2 mouse cellular contexts compared by ENCODE assay signal in the genomic region with DNA sequence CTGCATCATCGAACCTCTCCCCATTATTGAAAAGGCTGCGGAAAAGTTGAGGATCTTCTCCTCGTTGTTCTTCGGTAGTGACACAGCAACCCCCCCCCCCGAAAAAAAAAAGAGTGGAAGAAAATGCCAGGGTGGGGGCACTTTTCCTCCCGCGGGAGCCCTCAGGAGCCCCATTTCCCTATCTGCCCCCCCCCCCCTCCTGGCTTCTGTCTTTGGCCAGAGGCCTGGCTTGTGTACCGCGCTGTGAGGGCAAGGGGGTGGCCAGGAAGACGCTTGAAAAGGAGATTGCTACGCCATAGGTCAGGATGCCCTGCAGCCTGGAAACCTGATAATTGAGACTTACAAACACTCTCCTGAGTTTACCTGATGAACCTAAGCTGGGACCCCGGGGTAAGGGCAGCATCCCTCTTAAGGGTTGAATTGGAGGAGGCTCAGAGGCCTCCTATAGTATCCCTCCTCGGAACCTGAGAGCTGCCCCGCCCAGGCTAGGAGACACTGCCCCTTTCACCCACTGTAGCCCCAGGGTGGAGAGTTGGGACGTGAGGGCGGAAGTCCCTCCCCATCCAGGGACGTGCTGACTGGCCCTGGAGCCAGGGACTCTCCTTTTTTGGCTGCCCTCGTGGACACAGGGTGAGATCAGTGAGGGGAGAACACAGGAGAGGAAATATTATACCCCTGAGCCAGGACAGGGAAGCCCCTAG.
TF ChIP-seq lines count a peak whose summit lies in the region.

A gene (minus strand): TSS at position 417 of the 701 bp plus-strand sequence.

TF ChIP-seq in CH12.LX, 34 proteins besides CTCF, POLR2A, EP300 and RAD21 (continued from another document):
- TF ChIP-seq NELFE (IDR thresholded peaks at IDR 0.05; ENCODE audit: low read depth, low read length), result peak; percentile 64
- TF ChIP-seq UBTF (IDR thresholded peaks at IDR 0.05; ENCODE audit: low read depth, low read length), result no peak
- no peak for TF ChIP-seq JUND (conservative IDR thresholded peaks at IDR 0.05; ENCODE audit: low read depth, low read length)
- TF ChIP-seq POLR2AphosphoS2 (IDR thresholded peaks at IDR 0.05; ENCODE audit: low read depth, low read length), result no peak
- no peak for TF ChIP-seq E2F4 (IDR thresholded peaks at IDR 0.05; ENCODE audit: insufficient replicate concordance, low read depth, low read length)
- TF ChIP-seq ELF1 (IDR thresholded peaks at IDR 0.05; ENCODE audit: low read depth, low read length), result peak; percentile 82
- peak; percentile 59; the same call in 1 of the 2 replicates for TF ChIP-seq MAX (IDR thresholded peaks at IDR 0.05; ENCODE audit: low read length)
- no peak for TF ChIP-seq JUN (IDR thresholded peaks at IDR 0.05; ENCODE audit: insufficient read depth, low read depth, low read length)
- peak; percentile 11; the same call in 1 of the 2 replicates for TF ChIP-seq RCOR1 (conservative IDR thresholded peaks at IDR 0.05; ENCODE audit: low read depth, low read length)
- no peak for TF ChIP-seq USF1 (IDR thresholded peaks at IDR 0.05; ENCODE audit: low read depth, low read length)
- no peak for TF ChIP-seq USF2 (conservative IDR thresholded peaks at IDR 0.05; ENCODE audit: low read depth, low read length)
- no peak for TF ChIP-seq CHD2 (IDR thresholded peaks at IDR 0.05; ENCODE audit: low read length)
- TF ChIP-seq NRF1 (IDR thresholded peaks at IDR 0.05; ENCODE audit: low read depth, low read length), result 0 out of 2 replicates have a peak, but pooled peaks have one; percentile 23
- 0 out of 2 replicates have a peak, but pooled peaks have one; percentile 27 for TF ChIP-seq ZMIZ1 (IDR thresholded peaks at IDR 0.05; ENCODE audit: low read depth, low read length)
- no peak for TF ChIP-seq ETS1 (conservative IDR thresholded peaks at IDR 0.05; ENCODE audit: low read depth, low read length)
- peak; percentile 14; the same call in 1 of the 2 replicates for TF ChIP-seq TBP (conservative IDR thresholded peaks at IDR 0.05; ENCODE audit: low read depth, low read length)
- TF ChIP-seq MXI1 (IDR thresholded peaks at IDR 0.05; ENCODE audit: low read depth, low read length), result peak; percentile 22; the same call in 1 of the 2 replicates
- no peak for TF ChIP-seq PAX5 (IDR thresholded peaks at IDR 0.05; ENCODE audit: low read length)
- no peak for TF ChIP-seq SMC3 (IDR thresholded peaks at IDR 0.05; ENCODE audit: low read depth, low read length)
- no peak for TF ChIP-seq ZKSCAN1 (IDR thresholded peaks at IDR 0.05; ENCODE audit: borderline replicate concordance, low read depth, low read length)
- no peak for TF ChIP-seq IRF4 (IDR thresholded peaks at IDR 0.05; ENCODE audit: low read depth, low read length)
- no peak for TF ChIP-seq MAZ (IDR thresholded peaks at IDR 0.05; ENCODE audit: low read depth, low read length)
- TF ChIP-seq SIN3A (IDR thresholded peaks at IDR 0.05; ENCODE audit: low read length), result peak; percentile 61; the same call in 1 of the 2 replicates
- no peak for TF ChIP-seq KAT2A (IDR thresholded peaks at IDR 0.05; ENCODE audit: insufficient replicate concordance, low read length)
- no peak; the same call in 1 of the 2 replicates for TF ChIP-seq MEF2A (IDR thresholded peaks at IDR 0.05; ENCODE audit: borderline replicate concordance, low read depth, low read length)
- TF ChIP-seq ZNF384 (IDR thresholded peaks at IDR 0.05; ENCODE audit: low read depth, low read length), result no peak
- TF ChIP-seq MYC (IDR thresholded peaks at IDR 0.05; ENCODE audit: low read depth, low read length), result peak; percentile 73; the same call in 1 of the 2 replicates
- TF ChIP-seq BHLHE40 (IDR thresholded peaks at IDR 0.05; ENCODE audit: low read depth, low read length), result no peak
- no peak for TF ChIP-seq CHD1 (IDR thresholded peaks at IDR 0.05; ENCODE audit: low read depth, low read length)
- no peak for TF ChIP-seq MAFK (IDR thresholded peaks at IDR 0.05; ENCODE audit: insufficient replicate concordance, low read length)
- no peak for TF ChIP-seq ZC3H11A (IDR thresholded peaks at IDR 0.05; ENCODE audit: low read depth, low read length)
- TF ChIP-seq TCF12 (IDR thresholded peaks at IDR 0.05; ENCODE audit: low read depth, low read length), result peak; percentile 75; the same call in 1 of the 2 replicates

TF ChIP-seq in myocyte, 11 proteins besides CTCF, POLR2A, EP300 and RAD21 (continued from another document):
- TF ChIP-seq SRF (IDR thresholded peaks at IDR 0.05; ENCODE audit: control insufficient read depth, insufficient read length, low read depth) (peak; percentile 94), MYOD1 (IDR thresholded peaks at IDR 0.05; ENCODE audit: control insufficient read depth in 1 of 3, insufficient read length in 2 of 3, low read depth in 2 of 3) (no peak), TCF12 (IDR thresholded peaks at IDR 0.05; ENCODE audit: insufficient read depth, poor library complexity, severe bottlenecking) (no peak)
